Mouse (Mus musculus) E14TG2a.4 (cell line): ENCODE results near the gene Tgif2.

Experiments used
- CTCF ChIP-seq: conservative IDR thresholded peaks from 2 replicates; pipeline ENCODE4 v1.5.1; 2014; ENCODE audit warnings: low read length
- POU5F1 ChIP-seq: IDR thresholded peaks from 2 replicates; pipeline ENCODE4 v1.6.1; 2014; ENCODE audit warnings: low read length, borderline replicate concordance

GRCm38 (mm10) chr2:156811556-156811955 lies 28.3 kb upstream of the Tgif2 start:
- TF ChIP-seq CTCF (no peak), POU5F1 (no peak)
